Mouse (Mus musculus): ENCODE measurements at regions not wholly inside any gene's neighbourhood (a gene's known extent, or its start where the extent isn't known, plus 50 kb on each side); places are given as distances from the start of the nearest gene placed in this dataset.

- TF ChIP-seq EP300 (IDR thresholded peaks at IDR 0.05; ENCODE audit: low read depth) (no peak), CTCF (IDR thresholded peaks at IDR 0.05; ENCODE audit: low read depth) (no peak)
Measured at GRCm38 (mm10) chr1:144075991-144076390, 72.0 kb upstream of the Rgs2 start.

All from heart, postnatal 0 days (tissue).